Mouse (Mus musculus): ENCODE results near the gene Abhd17a.

DNA sequence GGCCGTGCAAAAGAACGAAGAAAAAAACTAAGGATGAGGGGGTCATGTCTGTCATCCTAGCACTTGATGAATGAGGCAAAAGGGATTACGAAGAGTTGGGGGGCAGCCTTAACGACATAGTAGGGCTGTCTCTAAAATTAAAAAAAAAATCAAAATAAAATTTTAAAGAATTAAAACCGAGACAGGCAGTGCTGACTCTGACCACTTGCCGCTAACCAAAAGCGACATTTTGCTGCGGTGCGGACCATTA is 31.5 kb upstream of the Abhd17a start:
- no peak for TF ChIP-seq CTCF (IDR thresholded peaks at IDR 0.05; ENCODE audit: borderline replicate concordance, insufficient read depth, low read depth, low read length)
- TF ChIP-seq POLR2A (IDR thresholded peaks at IDR 0.05; ENCODE audit: borderline replicate concordance, insufficient read depth, low read length): no peak

All from cerebellum, adult 2 months (tissue).